Mouse (Mus musculus) hindbrain, embryonic 14.5 days (tissue): ENCODE data around the gene Zfp799. TPM values are rescaled to one million over a fixed set of nuclear protein-coding genes. Genes with fewer than 3 reads are reported as not detected.

Experiments used
- ATAC-seq: fragments of 200-750 bp; cut with Nextera tagmentation; 2 replicates; pipeline ENCODE4 v1.8.0; 2017; ENCODE audit warnings: moderate number of reproducible peaks, mild to moderate bottlenecking, moderate TSS enrichment, moderate library complexity; ENCODE audit not compliant: low FRiP score
- DNase-seq: peaks from one replicate; pipeline ENCODE4 v3.0.0-alpha.2; 2015; ENCODE audit warnings: low spot score
- H3K27ac ChIP-seq: fragments of 300-500 bp; sonication (generic); 2 replicates; pipeline ENCODE4 v1.5.1; 2014; ENCODE audit warnings: mild to moderate bottlenecking, moderate library complexity
- H3K27me3 ChIP-seq: fragments of 300-500 bp; sonication (generic); 2 replicates; pipeline ENCODE4 v1.6.1; 2014; ENCODE audit warnings: mild to moderate bottlenecking, low read length, mixed read lengths; ENCODE audit not compliant: control insufficient read depth, insufficient read depth
- H3K36me3 ChIP-seq: fragments of 300-500 bp; sonication (generic); replicated peaks from 2 replicates; pipeline ENCODE4 v1.6.1; 2014; ENCODE audit not compliant: control insufficient read depth, insufficient read depth
- H3K4me1 ChIP-seq: fragments of 300-500 bp; sonication (generic); replicated peaks from 2 replicates; pipeline ENCODE4 v1.6.1; 2014; ENCODE audit warnings: antibody characterized with exemption, low read length, mixed read lengths; ENCODE audit not compliant: control insufficient read depth, insufficient read depth
- H3K4me2 ChIP-seq: fragments of 300-500 bp; sonication (generic); replicated peaks from 2 replicates; pipeline ENCODE4 v1.6.1; 2014; ENCODE audit warnings: mild to moderate bottlenecking, moderate library complexity
- H3K4me3 ChIP-seq: fragments of 300-500 bp; sonication (generic); replicated peaks from 2 replicates; pipeline ENCODE4 v1.5.1; 2014; ENCODE audit warnings: mild to moderate bottlenecking, low read length
- H3K9ac ChIP-seq: fragments of 300-500 bp; sonication (generic); 2 replicates; pipeline ENCODE4 v1.6.1; 2014
- H3K9me3 ChIP-seq: fragments of 300-500 bp; sonication (generic); 2 replicates; pipeline ENCODE4 v1.6.1; 2016; ENCODE audit warnings: low read length; ENCODE audit not compliant: control insufficient read depth
- WGBS: fragments of 180-500 bp; shearing (Covaris S2); extraction: QIAGEN DNeasy Blood & Tissue Kit; methylation state at CpG from one replicate; pipeline ENCODE4 v1.1.7; 2014; 5-methylcytosine and 5-hydroxymethylcytosine counted together
- polyA plus RNA-seq: library from polyadenylated mRNA; unstranded; fragments of >200 nt; fragmentation: Nextera tagmentation; extraction: Ambion mirVana; gene quantifications from 2 replicates; pipeline ENCODE4 v1.2.1, GENCODE M21; 2014

Zfp799 gene
- polyA plus RNA-seq, 1 experiment from 2014 or later, result 20.6 TPM

DNA sequence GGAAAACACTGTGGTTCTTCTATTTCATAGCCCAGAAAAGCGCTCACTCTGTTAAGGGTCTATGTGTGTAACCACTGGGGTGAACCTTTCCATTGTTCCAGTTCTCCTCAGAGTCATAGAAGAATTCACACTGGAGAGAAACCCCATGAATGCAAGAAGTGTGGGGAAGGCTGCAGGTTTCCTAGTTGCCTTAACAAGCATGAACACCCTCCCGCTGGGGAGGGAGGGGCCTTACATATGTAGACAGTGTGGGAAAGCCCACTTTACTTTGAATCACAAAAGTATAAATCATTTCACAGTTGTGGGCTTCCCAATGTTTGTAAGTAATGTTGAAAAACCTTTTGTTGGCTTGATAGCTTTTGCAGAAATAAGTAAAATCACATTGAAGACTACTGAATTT lies 11.3 kb upstream of the Zfp799 start:
- 29% methylated on average over 2 of the region's 2 CpGs for WGBS
- no peaks in the 10 kb centered on the region for H3K4me1 ChIP-seq
- ATAC-seq (no peak), DNase-seq (no peak)
- H3K9me3 ChIP-seq, result 0 out of 2 replicates have a peak, but pooled peaks cover 8% of the 10 kb centered on the region
- no peak overlapping the region for H3K27ac ChIP-seq
- no peak overlapping the region for H3K4me3 ChIP-seq
- H3K4me2 ChIP-seq, result no peak overlapping the region
- no peaks in the 10 kb centered on the region for H3K27me3 ChIP-seq
- no peak overlapping the region for H3K9ac ChIP-seq
- no peaks in the 10 kb centered on the region for H3K36me3 ChIP-seq

DNA sequence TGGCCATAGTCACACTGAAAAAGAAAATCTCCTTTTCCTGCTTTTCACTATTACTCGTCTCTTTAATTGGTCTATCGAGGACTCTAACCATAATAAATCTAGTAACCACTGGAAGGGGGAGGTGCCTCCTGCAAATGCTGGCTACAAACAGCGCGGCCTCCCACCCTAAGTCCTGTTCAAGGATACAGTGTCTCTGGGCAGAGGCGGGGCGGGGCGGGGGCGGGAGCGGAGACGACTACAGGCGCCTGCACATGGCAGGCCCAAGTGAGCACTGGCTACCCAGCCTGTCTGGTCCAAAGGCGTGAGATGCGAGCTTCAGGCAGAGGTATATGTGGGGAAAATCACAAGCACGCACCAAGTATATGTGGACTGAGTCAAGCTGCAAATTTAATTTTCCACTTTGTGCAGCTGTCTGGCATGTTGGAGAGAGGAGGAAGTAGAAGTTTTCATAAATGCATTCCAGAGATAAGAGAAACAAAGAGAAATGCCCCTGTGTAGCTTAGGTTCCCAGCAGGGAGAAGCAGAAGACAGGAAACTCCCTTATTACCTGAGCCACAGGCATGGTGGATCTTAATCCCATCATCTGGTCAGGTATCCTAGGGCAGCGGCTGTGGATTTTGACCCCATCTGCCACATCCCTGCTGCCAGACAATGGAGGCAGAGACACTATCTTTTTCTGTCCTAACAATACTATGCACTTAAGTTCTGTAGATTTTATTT lies 9.2 kb upstream of the Zfp799 start:
- Histone ChIP-seq H3K36me3 (no peaks in the 10 kb centered on the region), H3K9me3 (0 out of 2 replicates have a peak, but pooled peaks cover 8% of the 10 kb centered on the region), H3K4me1 (no peaks in the 10 kb centered on the region), H3K27me3 (no peaks in the 10 kb centered on the region), H3K4me3 (no peak overlapping the region), H3K4me2 (no peak overlapping the region), H3K27ac (no peak overlapping the region), H3K9ac (no peak overlapping the region)
- DNase-seq (no peak), ATAC-seq (no peak)
- WGBS, result 49% methylated on average over 15 of the region's 15 CpGs

DNA sequence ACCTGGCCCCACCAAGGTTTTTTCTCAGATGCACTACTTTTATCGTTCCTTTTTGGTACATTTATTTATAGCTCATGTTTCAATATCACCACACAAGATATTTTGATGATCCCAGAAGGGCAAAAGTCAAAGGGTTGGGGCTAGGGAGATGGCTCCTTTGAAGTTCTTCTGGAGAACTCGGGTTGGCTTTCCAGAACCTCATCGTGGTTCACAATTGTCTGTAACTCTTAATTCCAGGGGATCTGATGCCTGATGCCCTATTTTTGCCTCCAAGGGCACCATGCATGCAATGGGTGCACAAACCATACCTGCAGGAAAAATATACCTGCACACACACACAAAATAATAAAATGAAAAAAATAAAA lies 339 bp upstream of the Zfp799 start:
- Histone ChIP-seq H3K27ac (no peak overlapping the region), H3K9ac (no peak overlapping the region), H3K36me3 (peaks cover 13% of the 10 kb centered on the region), H3K9me3 (no peaks in the 10 kb centered on the region), H3K27me3 (no peaks in the 10 kb centered on the region), H3K4me1 (peaks cover 8% of the 10 kb centered on the region; the same call in 1 of the 2 replicates), H3K4me3 (peak overlapping the region; percentile 73), H3K4me2 (peak overlapping the region; percentile 95)
- ATAC-seq (no peak), DNase-seq (no peak)
- WGBS, result 33% methylated on average over 3 of the region's 3 CpGs

DNA sequence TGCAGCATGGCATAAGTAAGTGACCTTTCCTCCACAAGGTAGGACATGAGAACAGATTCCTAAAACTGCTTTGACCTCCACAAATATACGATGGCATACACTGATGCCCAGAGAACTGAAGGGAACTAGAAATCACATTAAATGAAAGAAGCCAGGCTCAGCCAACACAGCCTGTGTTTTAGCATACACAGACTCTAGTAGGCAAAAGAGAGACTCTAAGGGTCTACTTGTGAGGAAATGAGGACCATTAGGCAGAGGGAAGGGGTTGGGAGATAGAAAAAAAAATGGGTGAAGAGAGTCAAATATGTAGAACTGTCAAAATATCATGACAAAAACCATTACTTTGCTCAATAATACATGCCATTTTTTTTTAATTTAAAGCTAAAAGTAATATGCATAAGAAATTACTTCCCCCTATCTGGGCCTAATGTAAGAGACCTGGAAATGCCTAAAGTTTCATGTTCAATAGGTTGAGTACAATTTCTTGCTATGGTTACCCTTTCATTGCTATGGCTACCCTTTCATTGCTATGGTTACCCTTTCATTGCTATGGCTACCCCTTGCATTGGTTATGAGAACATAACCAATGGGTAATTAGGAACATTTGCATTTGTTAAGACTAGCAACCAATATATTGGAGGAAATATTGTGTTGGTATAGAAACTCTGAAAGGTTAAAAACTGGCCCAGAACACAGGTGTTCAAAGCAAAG lies 13.8 kb downstream of the Zfp799 start:
- Histone ChIP-seq H3K4me1 (0 out of 2 replicates have a peak, but pooled peaks cover 2% of the 10 kb centered on the region), H3K4me2 (no peak overlapping the region), H3K9me3 (no peaks in the 10 kb centered on the region), H3K9ac (no peak overlapping the region), H3K27ac (peak overlapping the region; percentile 38; the same call in 1 of the 2 replicates), H3K36me3 (peaks cover 54% of the 10 kb centered on the region), H3K4me3 (no peak overlapping the region), H3K27me3 (no peaks in the 10 kb centered on the region)
- peak; percentile 52 for DNase-seq
- ATAC-seq, result no peak; the same call in 1 of the 2 replicates
- WGBS, result 83% methylated on average over 1 of the region's 1 CpGs

DNA sequence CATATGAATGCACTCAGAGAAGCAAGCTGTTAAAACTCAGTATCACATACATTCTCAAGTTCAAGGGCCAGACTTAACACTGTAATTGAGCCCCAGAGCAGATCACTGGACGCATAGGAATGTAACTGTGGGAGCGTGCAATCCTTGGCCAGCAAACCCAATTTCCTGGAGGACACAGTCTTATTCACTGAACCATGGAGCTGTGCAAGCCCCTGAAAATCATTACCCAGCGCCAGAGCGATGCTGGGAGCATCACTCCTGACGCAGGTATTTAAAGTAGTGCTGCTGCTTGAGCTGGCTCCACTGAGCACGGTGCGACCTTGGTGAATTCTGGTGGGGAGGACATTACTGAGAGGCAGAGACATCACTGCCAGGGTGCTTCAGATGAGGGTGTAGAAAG lies 15.9 kb downstream of the Zfp799 start:
- Histone ChIP-seq H3K36me3 (peaks cover 35% of the 10 kb centered on the region), H3K4me1 (0 out of 2 replicates have a peak, but pooled peaks cover 7% of the 10 kb centered on the region), H3K4me3 (no peak overlapping the region), H3K9ac (no peak overlapping the region), H3K9me3 (no peaks in the 10 kb centered on the region), H3K27me3 (no peaks in the 10 kb centered on the region), H3K4me2 (no peak overlapping the region), H3K27ac (no peak overlapping the region)
- 78% methylated on average over 7 of the region's 7 CpGs for WGBS
- ATAC-seq (no peak), DNase-seq (no peak)

DNA sequence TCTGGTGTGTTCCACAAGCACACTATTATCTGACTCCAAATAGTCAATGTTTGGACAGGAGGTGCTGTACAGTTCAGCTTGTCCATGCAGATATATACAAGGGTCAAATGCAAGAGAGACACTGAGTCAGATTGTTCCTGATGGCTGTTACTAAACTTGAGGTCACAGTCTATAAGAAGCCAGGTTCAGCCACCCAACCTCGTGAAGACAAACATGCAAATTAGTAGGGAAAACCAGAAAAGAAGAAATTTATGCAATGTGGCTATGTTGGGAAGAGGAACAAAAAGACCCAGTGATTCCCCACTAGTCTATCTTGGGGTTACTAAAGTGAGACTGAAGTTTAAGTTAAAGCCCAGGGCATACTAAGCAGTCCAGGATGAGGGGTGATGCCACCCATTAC lies 19.4 kb downstream of the Zfp799 start:
- no peak for ATAC-seq
- Histone ChIP-seq H3K4me2 (peak overlapping the region; percentile 78), H3K36me3 (peaks cover 10% of the 10 kb centered on the region; the same call in 1 of the 2 replicates), H3K4me3 (no peak overlapping the region), H3K4me1 (peaks cover 28% of the 10 kb centered on the region), H3K27ac (peak overlapping the region; percentile 62), H3K9me3 (no peaks in the 10 kb centered on the region), H3K27me3 (no peaks in the 10 kb centered on the region), H3K9ac (no peak overlapping the region)
- 15% methylated on average over 1 of the region's 1 CpGs for WGBS
- DNase-seq, result no peak

DNA sequence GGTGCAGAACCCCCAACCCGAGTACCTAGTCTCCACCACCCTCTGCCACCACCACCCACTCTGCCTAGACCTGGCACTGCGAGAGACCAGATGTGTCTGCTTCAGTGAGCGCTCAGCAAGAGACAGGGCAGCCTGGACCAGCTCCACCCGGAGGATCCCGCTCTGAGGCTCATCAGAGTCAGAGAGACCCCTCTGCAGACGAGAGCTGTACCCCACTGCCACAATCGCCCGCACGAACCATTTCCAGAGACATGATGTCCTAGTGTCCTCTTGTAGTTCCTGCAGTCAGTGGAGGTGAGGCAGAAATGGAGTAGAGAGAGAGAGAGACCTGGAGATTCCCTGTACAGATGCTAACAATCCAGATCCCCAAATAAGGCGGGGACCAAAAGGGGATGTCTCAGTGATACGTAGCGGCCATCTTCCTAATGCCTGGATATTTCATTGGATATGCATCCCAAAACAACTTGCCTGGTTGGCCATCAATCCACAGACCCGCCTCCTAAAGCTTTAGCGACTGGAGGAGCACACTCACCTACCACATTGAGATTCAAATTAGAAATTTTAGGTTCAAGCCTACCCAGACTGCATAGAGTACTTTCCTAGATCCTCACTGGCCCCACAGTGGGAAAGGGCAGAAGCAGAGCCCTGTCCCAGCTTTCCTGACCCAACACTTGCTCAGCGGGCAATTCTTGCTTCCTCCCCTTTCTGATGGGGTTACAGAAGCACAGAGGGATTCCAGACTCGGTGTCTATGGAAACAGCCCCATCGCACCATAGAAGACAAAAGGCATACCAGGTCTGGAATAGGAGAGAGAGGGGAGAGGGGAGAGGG lies 20.3 kb downstream of the Zfp799 start, which contains the start of gene Zfp811:
Gene Zfp811 (minus strand): TSS at position 388 of the 831 bp plus-strand sequence.
- Histone ChIP-seq H3K27me3 (no peaks in the 10 kb centered on the region), H3K4me3 (peak within 1 kb of the TSS; percentile 64), H3K27ac (peak within 1 kb of the TSS; percentile 94), H3K36me3 (0 out of 2 replicates have a peak, but pooled peaks cover 5% of the 10 kb centered on the region), H3K4me2 (peak within 1 kb of the TSS; percentile 78), H3K9me3 (no peaks in the 10 kb centered on the region), H3K9ac (peak within 1 kb of the TSS; percentile 94), H3K4me1 (peaks cover 30% of the 10 kb centered on the region)
- ATAC-seq (peak; percentile 92), DNase-seq (peak; percentile 85)
- under 1% methylated on average over 17 of the region's 17 CpGs for WGBS

DNA sequence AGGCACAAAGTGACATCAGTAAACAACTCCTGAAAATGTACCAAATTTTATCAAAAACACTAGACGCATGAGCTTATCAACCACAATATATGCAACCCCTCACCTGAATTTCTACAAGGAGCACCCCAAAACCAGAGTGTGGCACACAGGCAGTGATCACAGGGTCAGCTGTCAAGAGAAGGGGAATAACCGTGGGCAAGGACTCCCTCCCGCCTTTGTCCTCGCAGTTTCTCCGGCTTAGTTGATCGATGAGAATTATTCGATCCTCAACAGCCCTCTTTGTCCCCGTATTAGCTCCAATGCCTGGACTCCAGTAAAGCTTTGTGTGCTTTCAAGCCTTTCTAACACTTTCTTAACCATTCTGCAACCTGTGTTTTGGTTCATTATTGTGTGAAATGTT lies 21.1 kb downstream of the Zfp799 start:
- 5% methylated on average over 8 of the region's 8 CpGs for WGBS
- peak overlapping the region; percentile 64 for H3K4me3 ChIP-seq
- no peaks in the 10 kb centered on the region for H3K27me3 ChIP-seq
- DNase-seq, result peak; percentile 66
- H3K9ac ChIP-seq, result peak overlapping the region; percentile 94
- H3K4me2 ChIP-seq, result peak overlapping the region; percentile 78
- no peaks in the 10 kb centered on the region for H3K9me3 ChIP-seq
- peaks cover 30% of the 10 kb centered on the region for H3K4me1 ChIP-seq
- no peak; the same call in 1 of the 2 replicates for ATAC-seq
- H3K27ac ChIP-seq, result peak overlapping the region; percentile 94
- no peaks in the 10 kb centered on the region for H3K36me3 ChIP-seq

DNA sequence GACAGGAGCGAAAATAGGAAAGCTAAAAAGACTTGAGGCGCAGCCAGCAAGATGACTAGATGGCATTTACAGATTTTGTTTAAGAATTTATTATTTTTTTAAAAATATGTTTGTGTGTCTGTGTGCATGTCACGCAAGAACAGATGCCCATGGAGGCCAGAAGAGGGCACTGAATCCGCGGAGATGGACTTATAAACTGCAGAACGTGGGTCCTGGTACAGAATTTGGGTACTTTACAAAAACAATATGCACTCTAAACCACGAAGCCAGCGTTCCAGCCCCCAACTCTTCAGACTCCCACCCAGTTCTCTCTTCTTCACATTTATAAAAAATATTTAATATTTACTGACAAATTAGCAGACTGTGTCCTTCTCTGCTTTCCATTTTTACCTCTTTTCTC lies 40.8 kb downstream of the Zfp799 start:
- WGBS, result 78% methylated on average over 8 of the region's 8 CpGs

More for the DNA sequence above, 40.8 kb downstream of the Zfp799 start:
- Histone ChIP-seq H3K36me3 (peaks cover 27% of the 10 kb centered on the region), H3K27ac (no peak overlapping the region), H3K4me1 (peaks cover 23% of the 10 kb centered on the region), H3K4me3 (no peak overlapping the region), H3K9me3 (no peaks in the 10 kb centered on the region), H3K9ac (no peak overlapping the region), H3K27me3 (no peaks in the 10 kb centered on the region), H3K4me2 (no peak overlapping the region)
- ATAC-seq (no peak), DNase-seq (no peak)
